Comparison of ENCODE assay signal across 8 mouse cellular contexts in genomic region chr9:120576662-120577013, GRCm38 (mm10). TPM values are rescaled to one million over a fixed set of nuclear protein-coding genes. Genes with fewer than 3 reads are reported as not detected.
DNase-seq lines count a peak whose midpoint lies in the region; ATAC-seq and TF ChIP-seq lines count a peak whose summit lies in the region.

No protein-coding gene starts in this region.

- peak overlapping the region; percentile 79 for H3K4me2 ChIP-seq in CH12.LX (ENCODE audit: insufficient read depth, low read depth, poor library complexity, severe bottlenecking)
- H3K4me2 ChIP-seq in forebrain, embryonic 16.5 days (ENCODE audit: low read length), result peak overlapping the region; percentile 90

- WGBS in forebrain, embryonic 16.5 days, result 3% methylated on average over 4 of the region's 4 CpGs

- ATAC-seq in forebrain, embryonic 16.5 days, result 0 out of 2 replicates have a peak, but pooled peaks have one; percentile 11
- ATAC-seq in megakaryocyte, adult 5-6 weeks (ENCODE audit: poor library complexity, severe bottlenecking), result peak; percentile 1; the same call in 1 of the 2 replicates

- no peak for TF ChIP-seq CTCF in CH12.LX (conservative IDR thresholded peaks at IDR 0.05 in 1 of 2, IDR thresholded peaks at IDR 0.05 in 1 of 2; ENCODE audit: low read depth in 2 of 2, low read length in 2 of 2)

- no peaks in the 10 kb centered on the region for H3K27me3 ChIP-seq in CH12.LX (replicated peaks)
- H3K27me3 ChIP-seq in forebrain, embryonic 16.5 days (replicated peaks; ENCODE audit: control insufficient read depth, insufficient read depth, low read length), result no peaks in the 10 kb centered on the region

- peak overlapping the region in 1 of 3 experiments; percentile 74 for H3K4me3 ChIP-seq in CH12.LX (replicated peaks in 1 of 3; ENCODE audit: low read depth in 2 of 3, low read length in 2 of 3, poor library complexity in 1 of 3)
- H3K4me3 ChIP-seq in forebrain, embryonic 16.5 days (replicated peaks; ENCODE audit: low read length), result peak overlapping the region; percentile 68

- DNase-seq in embryo, embryonic 10 days (ENCODE audit: low spot score), result peak; percentile 18
- no peak for DNase-seq in embryo, embryonic 11 days
- DNase-seq in CH12.LX (ENCODE audit: extremely low read depth), result peak; percentile 52
- DNase-seq in left cerebral cortex, adult 18-20 months (ENCODE audit: low spot score in 2 of 2), result no peak
- DNase-seq in yolk sac, embryonic 10.5 days (ENCODE audit: low spot score), result no peak
- no peak for DNase-seq in adipocyte (ENCODE audit: low spot score)

- H3K36me3 ChIP-seq in CH12.LX (replicated peaks in 1 of 2; ENCODE audit: control insufficient read depth in 1 of 2, insufficient read depth in 1 of 2, low read length in 1 of 2), result peaks cover 38 to 40% of the 10 kb centered on the region in 2 experiments
- peaks cover 26% of the 10 kb centered on the region for H3K36me3 ChIP-seq in forebrain, embryonic 16.5 days (ENCODE audit: control insufficient read depth, insufficient read depth)

- dilution Hi-C loops in CH12.LX (cut with MboI; ENCODE audit: extremely low pct_ligation_motif_present, extremely low pct_unique_long_range_greater_than_20kb, low sequenced_read_pairs), result no loop called here

- no peak for TF ChIP-seq POLR2A in CH12.LX (IDR thresholded peaks at IDR 0.05; ENCODE audit: low read depth, low read length)

- peaks cover 19 to 54% of the 10 kb centered on the region in 2 experiments for H3K4me1 ChIP-seq in CH12.LX (ENCODE audit: control insufficient read depth in 1 of 2, insufficient read depth in 2 of 2)
- peaks cover 25% of the 10 kb centered on the region for H3K4me1 ChIP-seq in forebrain, embryonic 16.5 days (replicated peaks; ENCODE audit: control insufficient read depth, insufficient read depth, low read length)

- peak overlapping the region; percentile 53 for H3K27ac ChIP-seq in CH12.LX (ENCODE audit: insufficient read depth, low read depth)
- 0 out of 2 replicates have a peak overlapping the region, but pooled peaks have one; percentile 37 for H3K27ac ChIP-seq in forebrain, embryonic 16.5 days (ENCODE audit: low read length)

- peaks cover 21% of the 10 kb centered on the region for H3K79me2 ChIP-seq in CH12.LX (replicated peaks; ENCODE audit: control insufficient read depth, extremely low read depth, insufficient read depth, poor library complexity, severe bottlenecking)

- TF ChIP-seq EP300 in CH12.LX (IDR thresholded peaks at IDR 0.05; ENCODE audit: low read length), result no peak

- peak overlapping the region; percentile 6; the same call in 1 of the 2 replicates for H3K9ac ChIP-seq in CH12.LX (ENCODE audit: insufficient read depth, low read depth)
- H3K9ac ChIP-seq in forebrain, embryonic 16.5 days (replicated peaks; ENCODE audit: low read depth, low read length), result no peak overlapping the region; the same call in 1 of the 2 replicates

- H3K9me3 ChIP-seq in CH12.LX (replicated peaks; ENCODE audit: low read length), result no peaks in the 10 kb centered on the region
- no peaks in the 10 kb centered on the region for H3K9me3 ChIP-seq in forebrain, embryonic 16.5 days (ENCODE audit: control insufficient read depth, low read length)

- no peak for TF ChIP-seq RAD21 in CH12.LX (IDR thresholded peaks at IDR 0.05; ENCODE audit: low read depth, low read length)

- in situ Hi-C loops in CH12.LX (cut with MboI; ENCODE audit: low pct_ligation_motif_present, low pct_unique_long_range_greater_than_20kb, low sequenced_read_pairs), result no loop called here

TF ChIP-seq in CH12.LX, 34 proteins besides CTCF, POLR2A, EP300 and RAD21:
- TF ChIP-seq MAFK (IDR thresholded peaks at IDR 0.05; ENCODE audit: insufficient replicate concordance, low read length), result no peak
- no peak for TF ChIP-seq KAT2A (IDR thresholded peaks at IDR 0.05; ENCODE audit: insufficient replicate concordance, low read length)
- TF ChIP-seq PAX5 (IDR thresholded peaks at IDR 0.05; ENCODE audit: low read length), result no peak
- no peak for TF ChIP-seq MXI1 (IDR thresholded peaks at IDR 0.05; ENCODE audit: low read depth, low read length)
- TF ChIP-seq IRF4 (IDR thresholded peaks at IDR 0.05; ENCODE audit: low read depth, low read length), result no peak
- no peak for TF ChIP-seq TCF12 (IDR thresholded peaks at IDR 0.05; ENCODE audit: low read depth, low read length)
- no peak for TF ChIP-seq MYC (IDR thresholded peaks at IDR 0.05; ENCODE audit: low read depth, low read length)
- TF ChIP-seq USF1 (IDR thresholded peaks at IDR 0.05; ENCODE audit: low read depth, low read length), result no peak
- TF ChIP-seq MEF2A (IDR thresholded peaks at IDR 0.05; ENCODE audit: borderline replicate concordance, low read depth, low read length), result no peak
- TF ChIP-seq E2F4 (IDR thresholded peaks at IDR 0.05; ENCODE audit: insufficient replicate concordance, low read depth, low read length), result no peak
- no peak for TF ChIP-seq NRF1 (IDR thresholded peaks at IDR 0.05; ENCODE audit: low read depth, low read length)
- TF ChIP-seq ZC3H11A (IDR thresholded peaks at IDR 0.05; ENCODE audit: low read depth, low read length), result no peak
TF ChIP-seq in CH12.LX: peak in this region for 0.

RNA-seq across cellular contexts. Expression of gene Rpl14, which starts 5.4 kb away (rescaled TPM):
- total RNA-seq in CH12.LX (2012; rRNA removed) (2,026 and 2,130 TPM in 2 replicates), CH12.LX (2014; rRNA removed) (1,346 and 1,653 TPM in 2 replicates)
- 1,081 and 1,180 TPM in 2 replicates for polyA plus RNA-seq in CH12.LX (2012; ENCODE audit: insufficient read length, low read depth)
- 400 and 407 TPM in 2 replicates for polyA plus RNA-seq in forebrain, embryonic 16.5 days (2015; fragmentation: Nextera tagmentation; extraction: Ambion mirVana)
- 936 and 951 TPM in 2 replicates for total RNA-seq in megakaryocyte, adult 5-6 weeks (2015)
- 1,220 and 1,324 TPM in 2 replicates for total RNA-seq in megakaryocyte, adult 5-6 weeks (2017)
- 100 to 1,000 TPM; 298 to 323 TPM for total RNA-seq in left cerebral cortex, adult 18-20 months (2021)

RNA-seq across cellular contexts. Expression of gene Entpd3, which starts 37.0 kb away (rescaled TPM):
- total RNA-seq in CH12.LX (2012; rRNA removed) (0.04 TPM in 1 of 2 replicates, not detected in the other), CH12.LX (2014; rRNA removed) (not detected in 2 replicates)
- not detected in 2 replicates for polyA plus RNA-seq in CH12.LX (2012; ENCODE audit: insufficient read length, low read depth)
- polyA plus RNA-seq in forebrain, embryonic 16.5 days (2015; fragmentation: Nextera tagmentation; extraction: Ambion mirVana), result 2.3 and 2.6 TPM in 2 replicates
- total RNA-seq in megakaryocyte, adult 5-6 weeks (2015), result 0.11 and 0.21 TPM in 2 replicates
- 0.04 TPM in 1 of 2 replicates, not detected in the other for total RNA-seq in megakaryocyte, adult 5-6 weeks (2017)
- 1 to 10 TPM; 7.8 to 8.5 TPM for total RNA-seq in left cerebral cortex, adult 18-20 months (2021)

Comparison
In these comparisons a context has a peak if more than half of its experiments do, and no peak if none do; other contexts are left out.
1. DNase-seq: peak in embryo, embryonic 10 days (single experiment) and CH12.LX (single experiment); none in embryo, embryonic 11 days (single experiment), left cerebral cortex, adult 18-20 months (0 of 2), yolk sac, embryonic 10.5 days (single experiment) and adipocyte (single experiment).
2. RNA of gene Entpd3, which starts 37.0 kb away (total RNA-seq): 7.8 to 8.5 TPM in left cerebral cortex, adult 18-20 months; 0.04 to 0.21 TPM in megakaryocyte, adult 5-6 weeks and 0.04 TPM in CH12.LX; every median in the first group is over 4 times any median in the second.